Mouse (Mus musculus) adrenal gland, adult 18-20 months (tissue): ENCODE measurements around the gene Nup37. TPM values are rescaled to one million over a fixed set of nuclear protein-coding genes. Genes with fewer than 3 reads are reported as not detected.
A peak's percentile ranks its signal among the peaks of the same experiment; 100 is the strongest.

Source experiments
- DNase-seq, 2 experiments: peaks; one replicate each; pipeline ENCODE4 v3.0.0; 2021 to 2022; ENCODE audit warnings: low spot score in 2 of 2
- long read RNA-seq, 2 experiments: library from polyadenylated mRNA; stranded (forward); transcript quantifications; one replicate each; pipeline ENCODE4 v2.0.0; 2021
- total RNA-seq, 2 experiments: library from RNA; stranded (reverse); gene quantifications; 1 replicate in 1 of 2; 2 replicates in 1 of 2; pipeline ENCODE4 v1.2.3; 2021

Nup37 gene
- total RNA-seq, result 1 to 10 TPM; 6.9 to 8.4 TPM
- long read RNA-seq, experiment 1, partial matches to known transcripts, result 0 of 1 reads
- long read RNA-seq, experiment 1, other reads (novel, unspliced or antisense), result 0 of 1 reads
- long read RNA-seq, experiment 2, transcript Nup37-201 (10 exons, 1,267 nt), result major isoform, 10 of 12 reads
- long read RNA-seq, experiment 2, partial matches to known transcripts, result 1 of 12 reads
- long read RNA-seq, experiment 2, other reads (novel, unspliced or antisense), result 0 of 12 reads

GRCm38 (mm10) chr10:88146707-88147477 is at the start of gene Nup37, which contains the start of gene Parpbp:
TSS of gene Nup37 (plus strand) at chr10:88146992.
TSS of gene Parpbp (minus strand) at chr10:88146941.
- peak; percentile 87 to 88 for DNase-seq

GRCm38 (mm10) chr10:88106169-88106568 is 40.6 kb upstream of the Nup37 start:
- no peak for DNase-seq

- no peak for DNase-seq
Observed at GRCm38 (mm10) chr10:88113290-88113689, 33.5 kb upstream of the Nup37 start.

GRCm38 (mm10) chr10:88119721-88120120 is 27.1 kb upstream of the Nup37 start:
- no peak for DNase-seq

- DNase-seq, result no peak
Observed at GRCm38 (mm10) chr10:88135630-88136029, 11.2 kb upstream of the Nup37 start.

GRCm38 (mm10) chr10:88146187-88146586 is 605 bp upstream of the Nup37 start:
- DNase-seq, result no peak

- DNase-seq, result no peak
Observed at GRCm38 (mm10) chr10:88150381-88150780, 3.6 kb downstream of the Nup37 start.

GRCm38 (mm10) chr10:88151658-88152057 is 4.9 kb downstream of the Nup37 start:
- no peak for DNase-seq

GRCm38 (mm10) chr10:88162096-88162495 is 15.3 kb downstream of the Nup37 start:
- no peak for DNase-seq

- no peak for DNase-seq
Observed at GRCm38 (mm10) chr10:88162676-88163075, 15.9 kb downstream of the Nup37 start.

- DNase-seq, result no peak
Observed at GRCm38 (mm10) chr10:88166158-88166557, 19.4 kb downstream of the Nup37 start.

GRCm38 (mm10) chr10:88167438-88168077 is 20.8 kb downstream of the Nup37 start:
- DNase-seq, result no peak

- DNase-seq, result no peak
Observed at GRCm38 (mm10) chr10:88200541-88200940, 53.7 kb downstream of the Nup37 start.

- DNase-seq, result peak; percentile 88 to 89
Observed at GRCm38 (mm10) chr10:88200951-88201638, 54.3 kb downstream of the Nup37 start, which contains the start of gene Washc3. TSS of gene Washc3 (plus strand) at chr10:88201093.

GRCm38 (mm10) chr10:88201650-88202049 is 54.9 kb downstream of the Nup37 start:
- no peak for DNase-seq

GRCm38 (mm10) chr10:88202581-88202980 is 55.8 kb downstream of the Nup37 start:
- no peak for DNase-seq

- no peak for DNase-seq
Observed at GRCm38 (mm10) chr10:88203236-88203635, 56.4 kb downstream of the Nup37 start.

- DNase-seq, result no peak
Observed at GRCm38 (mm10) chr10:88212644-88213043, 65.9 kb downstream of the Nup37 start.

- DNase-seq, result no peak
Observed at GRCm38 (mm10) chr10:88214800-88215514, 68.2 kb downstream of the Nup37 start.

- DNase-seq, result no peak
Observed at GRCm38 (mm10) chr10:88218161-88218560, 71.4 kb downstream of the Nup37 start.

- DNase-seq, result no peak
Observed at GRCm38 (mm10) chr10:88221718-88222117, 74.9 kb downstream of the Nup37 start.
